Mouse (Mus musculus) brain, embryonic 14.5 days (tissue): ENCODE data around the gene Mfng.

ENCODE experiments used
- CTCF ChIP-seq: fragments of 200-500 bp; IDR thresholded peaks from 2 replicates; pipeline ENCODE4 v1.5.1; 2012; ENCODE audit warnings: inconsistent platforms, mild to moderate bottlenecking, moderate library complexity, borderline replicate concordance; ENCODE audit not compliant: insufficient read depth, insufficient read length; ENCODE audit errors: extremely low read depth
- POLR2A ChIP-seq: fragments of 200-500 bp; IDR thresholded peaks from 2 replicates; pipeline ENCODE4 v1.6.1; 2012; ENCODE audit warnings: mild to moderate bottlenecking, inconsistent platforms, borderline replicate concordance; ENCODE audit not compliant: poor library complexity, insufficient read depth, insufficient read length, severe bottlenecking; ENCODE audit errors: extremely low read depth

- TF ChIP-seq CTCF (no peak), POLR2A (no peak)
Observed at GRCm38 (mm10) chr15:78807141-78807540, 33.9 kb upstream of the Mfng start.
